Mouse (Mus musculus) adrenal gland, postnatal 25 days (tissue): Measurements from ENCODE around the gene Zfp804b. TPM values are rescaled to one million over a fixed set of nuclear protein-coding genes. Genes with fewer than 3 reads are reported as not detected.

Source experiments
- total RNA-seq: library from RNA; stranded (reverse); gene quantifications from 2 replicates; pipeline ENCODE4 v1.2.3, GENCODE M21; 2021

Zfp804b gene
- total RNA-seq, 1 experiment from 2014 or later: not detected

Other genes starting within 250 kb of the Zfp804b start
- gene Tex47, start 40.6 kb downstream of the Zfp804b start, total RNA-seq: not detected in 2 replicates